Mouse (Mus musculus): ENCODE results near the gene Acan.

GRCm38 (mm10) chr7:79034521-79034920, 18.8 kb upstream of the Acan start:
- no peak for TF ChIP-seq CTCF (IDR thresholded peaks at IDR 0.05 in 2 of 3, conservative IDR thresholded peaks at IDR 0.05 in 1 of 3; ENCODE audit: control insufficient read depth in 1 of 3, insufficient read depth in 1 of 3, low read depth in 2 of 3, low read length in 3 of 3, poor library complexity in 1 of 3, severe bottlenecking in 1 of 3)
- no peak for TF ChIP-seq CHD1 (IDR thresholded peaks at IDR 0.05; ENCODE audit: low read depth, low read length)
- TF ChIP-seq EP300 (IDR thresholded peaks at IDR 0.05; ENCODE audit: low read depth in 1 of 2, low read length in 2 of 2) = no peak
- TF ChIP-seq POLR2A (IDR thresholded peaks at IDR 0.05; ENCODE audit: control insufficient read depth in 1 of 2, insufficient read depth in 1 of 2, low read depth in 1 of 2, low read length in 2 of 2, poor library complexity in 1 of 2) = no peak
- TF ChIP-seq POLR2AphosphoS2 (IDR thresholded peaks at IDR 0.05; ENCODE audit: low read length) = no peak
- TF ChIP-seq TCF12 (IDR thresholded peaks at IDR 0.05; ENCODE audit: low read depth, low read length) = no peak
- TF ChIP-seq SIN3A (IDR thresholded peaks at IDR 0.05; ENCODE audit: low read length) = no peak
